8 mouse cellular contexts compared by ENCODE assay signal in genomic region chr3:148991056-148991455, GRCm38 (mm10). TPM values are rescaled to one million over a fixed set of nuclear protein-coding genes. Genes with fewer than 3 reads are reported as not detected.
DNase-seq lines count a peak whose midpoint lies in the region; ATAC-seq and TF ChIP-seq lines count a peak whose summit lies in the region.

No protein-coding gene starts in this region.

- intact Hi-C loops in heart, adult 2 months (cut with DNase I) = loop anchor here (5.0 kb wide), 3 partner anchors 46 to 341 kb away; no protein-coding TSS in a partner anchor
- intact Hi-C loops in heart, postnatal 14 days (cut with DNase I) = loop anchor here (2.0 to 10.0 kb wide), 5 partner anchors 46 to 454 kb away; no protein-coding TSS in a partner anchor

- ATAC-seq in hindbrain, embryonic 12.5 days (ENCODE audit: low FRiP score) = no peak
- ATAC-seq in midbrain, embryonic 11.5 days (ENCODE audit: low FRiP score) = no peak
- no peak for ATAC-seq in granulocyte monocyte progenitor cell, adult 5-6 weeks (replicated peaks; ENCODE audit: poor library complexity, severe bottlenecking)

- TF ChIP-seq EP300 in heart, adult 2 months (IDR thresholded peaks at IDR 0.05; ENCODE audit: insufficient read depth, low read depth, low read length) = no peak

- 0 out of 2 replicates have a peak, but pooled peaks cover 1% of the 10 kb centered on the region for H3K4me1 ChIP-seq in heart, adult 2 months (ENCODE audit: control insufficient read depth, insufficient read depth, low read length)
- peaks cover 6% of the 10 kb centered on the region for H3K4me1 ChIP-seq in hindbrain, embryonic 12.5 days
- peaks cover 13% of the 10 kb centered on the region for H3K4me1 ChIP-seq in midbrain, embryonic 11.5 days (ENCODE audit: control insufficient read depth, insufficient read depth, low read length)

- no peaks in the 10 kb centered on the region for H3K36me3 ChIP-seq in heart, adult 2 months (ENCODE audit: control insufficient read depth, insufficient read depth, low read length)
- H3K36me3 ChIP-seq in hindbrain, embryonic 12.5 days = no peaks in the 10 kb centered on the region
- no peaks in the 10 kb centered on the region for H3K36me3 ChIP-seq in midbrain, embryonic 11.5 days (ENCODE audit: control insufficient read depth, insufficient read depth, low read length)

- 36% methylated on average over 8 of the region's 8 CpGs for WGBS in heart, adult 2 months
- under 1% methylated on average over 8 of the region's 8 CpGs for WGBS in hindbrain, embryonic 12.5 days
- 1% methylated on average over 8 of the region's 8 CpGs for WGBS in midbrain, embryonic 11.5 days

- no peaks in the 10 kb centered on the region for H3K27me3 ChIP-seq in heart, adult 2 months (ENCODE audit: control insufficient read depth, insufficient read depth, low read length)
- peaks cover 4% of the 10 kb centered on the region; the same call in 1 of the 2 replicates for H3K27me3 ChIP-seq in hindbrain, embryonic 12.5 days
- H3K27me3 ChIP-seq in midbrain, embryonic 11.5 days (ENCODE audit: control insufficient read depth, insufficient read depth, low read length) = no peaks in the 10 kb centered on the region

- no peak for TF ChIP-seq CTCF in heart, adult 2 months (IDR thresholded peaks at IDR 0.05)

- H3K27ac ChIP-seq in heart, adult 2 months = peak overlapping the region; percentile 99
- H3K27ac ChIP-seq in hindbrain, embryonic 12.5 days = peak overlapping the region; percentile 99; the same call in 1 of the 2 replicates
- peak overlapping the region; percentile 99 for H3K27ac ChIP-seq in midbrain, embryonic 11.5 days (ENCODE audit: low read depth, low read length)

- peak overlapping the region; percentile 96 for H3K4me3 ChIP-seq in heart, adult 2 months
- peak overlapping the region; percentile 81 for H3K4me3 ChIP-seq in hindbrain, embryonic 12.5 days
- H3K4me3 ChIP-seq in midbrain, embryonic 11.5 days (ENCODE audit: low read depth, low read length) = peak overlapping the region; percentile 98

- peak overlapping the region; percentile 82 for H3K4me2 ChIP-seq in hindbrain, embryonic 12.5 days (replicated peaks)
- peak overlapping the region; percentile 69 for H3K4me2 ChIP-seq in midbrain, embryonic 11.5 days

- H3K9ac ChIP-seq in heart, adult 2 months (ENCODE audit: low read depth, low read length) = no peak overlapping the region
- H3K9ac ChIP-seq in hindbrain, embryonic 12.5 days = no peak overlapping the region
- H3K9ac ChIP-seq in midbrain, embryonic 11.5 days (ENCODE audit: low read length) = peak overlapping the region; percentile 95; the same call in 1 of the 2 replicates

- no peaks in the 10 kb centered on the region; the same call in 1 of the 2 replicates for H3K79me2 ChIP-seq in heart, adult 2 months (replicated peaks; ENCODE audit: control insufficient read depth, insufficient read depth, low read length)

- H3K9me3 ChIP-seq in hindbrain, embryonic 12.5 days (replicated peaks) = no peaks in the 10 kb centered on the region
- no peaks in the 10 kb centered on the region for H3K9me3 ChIP-seq in midbrain, embryonic 11.5 days (ENCODE audit: control insufficient read depth, low read length)

- DNase-seq in heart, adult 2 months = no peak
- DNase-seq in heart, postnatal 14 days = no peak
- DNase-seq in NIH3T3 (ENCODE audit: low read depth) = peak; percentile 15
- DNase-seq in midbrain, embryonic 11.5 days (ENCODE audit: low spot score, missing footprints) = no peak
- DNase-seq in kidney, adult 18-20 months = no peak
- DNase-seq in thymus, postnatal 4 days = no peak

- TF ChIP-seq POLR2A in heart, adult 2 months (IDR thresholded peaks at IDR 0.05; ENCODE audit: insufficient read depth, low read depth, low read length) = no peak

RNA-seq across cellular contexts. Expression of gene Adgrl2, which starts 0.7 kb away (rescaled TPM):
- 10 to 100 TPM; 52.3 to 55.2 TPM for total RNA-seq in heart, adult 2 months (2021)
- 29.5 and 46.9 TPM in 2 replicates for polyA plus RNA-seq in heart, adult 2 months (2012; rRNA removed)
- 10 to 100 TPM; 73.0 to 77.0 TPM for total RNA-seq in heart, postnatal 14 days (2021)
- 98.1 and 121 TPM in 2 replicates for polyA plus RNA-seq in hindbrain, embryonic 12.5 days (2016; fragmentation: Nextera tagmentation; extraction: Ambion mirVana)
- polyA plus RNA-seq in midbrain, embryonic 11.5 days (2014; fragmentation: Nextera tagmentation; extraction: Ambion mirVana) = 124 and 131 TPM in 2 replicates
- total RNA-seq in granulocyte monocyte progenitor cell, adult 5-6 weeks (2014; fragmentation: Nextera tagmentation) = 5.7 and 10.0 TPM in 2 replicates
- total RNA-seq in granulocyte monocyte progenitor cell, adult 5-6 weeks (2017) = 4.2 and 4.6 TPM in 2 replicates

Comparison
In these comparisons a context has a peak if more than half of its experiments do, and no peak if none do; other contexts are left out.
1. RNA of gene Adgrl2, which starts 0.7 kb away (total RNA-seq): 73.0 to 77.0 TPM in heart, postnatal 14 days and 52.3 to 55.2 TPM in heart, adult 2 months; 4.2 to 10.0 TPM in granulocyte monocyte progenitor cell, adult 5-6 weeks; every median in the first group is over 4 times any median in the second.
2. Peak in every context shown above with its lines, with median percentiles within 50 percentile points of each other: H3K27ac ChIP-seq and H3K4me3 ChIP-seq.